Mouse (Mus musculus): ENCODE measurements around the gene Zdhhc23. TPM values are rescaled to one million over a fixed set of nuclear protein-coding genes. Genes with fewer than 3 reads are reported as not detected.

The Zdhhc23 gene
- total and polyA plus RNA-seq, 3 experiments, result 3.8 to 53.3 (median 7.8) TPM

DNA sequence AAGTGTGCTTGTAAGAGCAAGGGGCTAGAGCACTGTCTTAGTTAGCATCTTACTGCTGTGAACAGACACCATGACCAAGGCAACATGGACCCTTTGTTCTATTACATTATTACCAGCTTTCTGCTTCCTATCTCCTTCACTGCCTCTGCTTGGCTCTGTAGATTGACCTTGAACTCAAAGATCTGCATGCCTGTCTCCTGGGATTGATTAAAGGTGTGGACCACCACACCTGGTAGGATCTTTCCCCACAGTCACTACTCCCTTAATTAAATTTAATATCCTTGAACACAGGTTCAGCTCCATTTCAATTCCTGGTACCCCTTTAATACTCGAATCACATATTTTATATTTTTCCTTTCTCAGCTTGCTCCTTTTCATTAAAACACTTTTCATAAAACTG is 53.7 kb downstream of the Zdhhc23 start:
- Histone ChIP-seq H3K79me2 (ENCODE audit: control insufficient read depth, insufficient read depth, low read length, poor library complexity) (no peaks in the 10 kb centered on the region), H3K9me3 (replicated peaks; ENCODE audit: insufficient read depth, low read length) (no peaks in the 10 kb centered on the region), H3K27me3 (ENCODE audit: control insufficient read depth in 1 of 2, insufficient read depth in 2 of 2, low read length in 2 of 2) (no peaks in the 10 kb centered on the region), H3K36me3 (ENCODE audit: control insufficient read depth in 1 of 2, insufficient read depth in 2 of 2, low read length in 2 of 2) (peaks cover 0 to 3% of the 10 kb centered on the region in 2 experiments; a peak in 1 of 4 replicates), H3K27ac (ENCODE audit: control insufficient read depth, low read depth, low read length) (no peak overlapping the region), H3K4me3 (ENCODE audit: control insufficient read depth in 1 of 2, insufficient read depth in 1 of 2, low read depth in 2 of 2, low read length in 2 of 2) (no peak overlapping the region), H3K4me1 (ENCODE audit: control insufficient read depth in 1 of 2, insufficient read depth in 2 of 2, low read length in 2 of 2) (no peaks in the 10 kb centered on the region), H3K9ac (ENCODE audit: control insufficient read depth, low read depth, low read length, poor library complexity, severe bottlenecking) (no peak overlapping the region)
- DNase-seq (ENCODE audit: low read depth, low spot score), result no peak
- no peak for TF ChIP-seq USF1 (IDR thresholded peaks at IDR 0.05; ENCODE audit: low read depth, low read length)
- no peak for TF ChIP-seq NELFE (IDR thresholded peaks at IDR 0.05; ENCODE audit: low read depth, low read length)
- TF ChIP-seq ELF1 (IDR thresholded peaks at IDR 0.05; ENCODE audit: low read depth, low read length), result no peak
- TF ChIP-seq MYB (IDR thresholded peaks at IDR 0.05; ENCODE audit: low read depth, low read length), result no peak
- TF ChIP-seq RAD21 (IDR thresholded peaks at IDR 0.05; ENCODE audit: low read depth, low read length), result no peak
- TF ChIP-seq KAT2A (conservative IDR thresholded peaks at IDR 0.05; ENCODE audit: low read depth, low read length), result no peak
- no peak for TF ChIP-seq TBP (IDR thresholded peaks at IDR 0.05; ENCODE audit: low read depth, low read length)
- no peak for TF ChIP-seq CHD2 (IDR thresholded peaks at IDR 0.05; ENCODE audit: low read length)
- TF ChIP-seq UBTF (IDR thresholded peaks at IDR 0.05; ENCODE audit: borderline replicate concordance, insufficient read depth, low read depth, low read length), result no peak
- TF ChIP-seq GATA1 (IDR thresholded peaks at IDR 0.05; ENCODE audit: low read depth, low read length), result no peak
- TF ChIP-seq TAL1 (IDR thresholded peaks at IDR 0.05; ENCODE audit: low read length), result no peak
- TF ChIP-seq HCFC1 (IDR thresholded peaks at IDR 0.05; ENCODE audit: low read depth, low read length), result no peak

DNA sequence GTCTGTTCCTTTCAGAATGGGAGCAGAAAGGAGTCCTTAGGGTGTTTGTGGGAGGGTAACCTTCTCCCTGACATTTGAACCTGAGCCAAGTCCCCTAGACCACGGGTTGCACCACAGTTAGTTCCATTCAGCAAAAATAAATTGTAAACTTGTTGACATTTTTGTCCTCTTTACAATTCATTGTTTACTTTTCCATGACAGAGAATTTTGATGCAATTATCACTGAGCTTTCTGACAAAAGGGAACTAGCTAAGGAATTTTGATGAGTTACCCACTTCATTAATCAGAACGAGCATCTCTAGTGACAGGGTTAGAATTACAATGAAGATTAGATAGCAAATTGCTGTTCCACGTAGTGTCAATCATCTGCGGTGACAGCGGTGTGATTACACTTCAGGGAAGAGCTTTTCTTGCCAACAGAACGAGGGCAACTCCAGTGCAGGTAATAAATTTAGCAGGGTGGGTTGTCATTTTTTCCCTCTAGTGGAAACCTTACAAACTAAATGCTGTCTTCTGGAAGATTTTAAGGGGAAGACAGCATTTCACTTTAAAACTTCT is 54.5 kb downstream of the Zdhhc23 start:
- Histone ChIP-seq H3K27me3 (ENCODE audit: control insufficient read depth in 1 of 2, insufficient read depth in 2 of 2, low read length in 2 of 2) (no peaks in the 10 kb centered on the region), H3K4me3 (ENCODE audit: control insufficient read depth in 1 of 2, insufficient read depth in 1 of 2, low read depth in 2 of 2, low read length in 2 of 2) (no peak overlapping the region), H3K79me2 (ENCODE audit: control insufficient read depth, insufficient read depth, low read length, poor library complexity) (no peaks in the 10 kb centered on the region), H3K36me3 (ENCODE audit: control insufficient read depth in 1 of 2, insufficient read depth in 2 of 2, low read length in 2 of 2) (peaks cover 0 to 3% of the 10 kb centered on the region in 2 experiments; a peak in 1 of 4 replicates), H3K27ac (ENCODE audit: control insufficient read depth, low read depth, low read length) (no peak overlapping the region), H3K9ac (ENCODE audit: control insufficient read depth, low read depth, low read length, poor library complexity, severe bottlenecking) (no peak overlapping the region), H3K9me3 (replicated peaks; ENCODE audit: insufficient read depth, low read length) (no peaks in the 10 kb centered on the region), H3K4me1 (ENCODE audit: control insufficient read depth in 1 of 2, insufficient read depth in 2 of 2, low read length in 2 of 2) (no peaks in the 10 kb centered on the region)
- no peak for DNase-seq (ENCODE audit: low read depth, low spot score)
- TF ChIP-seq GATA1 (IDR thresholded peaks at IDR 0.05; ENCODE audit: low read depth, low read length) (peak; percentile 27; the same call in 1 of the 2 replicates), MEF2A (IDR thresholded peaks at IDR 0.05; ENCODE audit: extremely low read depth, insufficient replicate concordance, low read depth, low read length, poor library complexity, severe bottlenecking) (no peak)

DNA sequence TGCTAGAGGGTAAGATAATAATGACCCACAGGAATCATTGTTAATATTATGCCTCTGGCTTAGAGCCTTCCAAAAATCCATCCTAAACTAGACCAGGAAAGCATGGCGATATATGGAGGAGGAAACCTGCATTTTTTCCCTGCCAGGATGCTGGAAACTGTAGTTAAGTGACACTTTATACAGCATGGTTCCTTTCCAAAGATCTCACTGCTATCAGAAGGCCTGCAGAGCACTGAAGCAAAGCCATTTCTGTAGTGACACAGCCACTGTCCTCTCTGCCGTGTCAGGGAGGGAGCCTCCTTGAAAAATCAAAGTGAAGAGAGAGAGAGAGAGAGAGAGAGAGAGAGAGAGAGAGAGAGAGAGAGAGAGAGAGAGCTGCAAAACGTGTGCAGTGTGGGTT is 57.0 kb downstream of the Zdhhc23 start:
- no peaks in the 10 kb centered on the region for H3K79me2 ChIP-seq (ENCODE audit: control insufficient read depth, insufficient read depth, low read length, poor library complexity)
- H3K36me3 ChIP-seq (ENCODE audit: control insufficient read depth in 1 of 2, insufficient read depth in 2 of 2, low read length in 2 of 2), result peaks cover 0 to 11% of the 10 kb centered on the region in 2 experiments; a peak in 3 of 4 replicates
- no peak overlapping the region for H3K27ac ChIP-seq (ENCODE audit: control insufficient read depth, low read depth, low read length)
- H3K4me1 ChIP-seq (ENCODE audit: control insufficient read depth in 1 of 2, insufficient read depth in 2 of 2, low read length in 2 of 2), result peaks cover 0 to 7% of the 10 kb centered on the region in 2 experiments; a peak in 2 of 4 replicates
- no peaks in the 10 kb centered on the region for H3K27me3 ChIP-seq (ENCODE audit: control insufficient read depth in 1 of 2, insufficient read depth in 2 of 2, low read length in 2 of 2)
- no peak overlapping the region for H3K9ac ChIP-seq (ENCODE audit: control insufficient read depth, low read depth, low read length, poor library complexity, severe bottlenecking)
- TF ChIP-seq RCOR1 (IDR thresholded peaks at IDR 0.05; ENCODE audit: low read depth, low read length) (no peak), ZNF384 (IDR thresholded peaks at IDR 0.05; ENCODE audit: low read depth, low read length) (no peak), ETS1 (IDR thresholded peaks at IDR 0.05; ENCODE audit: low read depth, low read length) (no peak), E2F4 (IDR thresholded peaks at IDR 0.05; ENCODE audit: borderline replicate concordance, low read depth, low read length) (no peak), USF1 (IDR thresholded peaks at IDR 0.05; ENCODE audit: low read depth, low read length) (no peak), ELF1 (IDR thresholded peaks at IDR 0.05; ENCODE audit: low read depth, low read length) (no peak), CHD2 (IDR thresholded peaks at IDR 0.05; ENCODE audit: low read length) (no peak), TBP (IDR thresholded peaks at IDR 0.05; ENCODE audit: low read depth, low read length) (no peak), USF2 (IDR thresholded peaks at IDR 0.05; ENCODE audit: borderline replicate concordance in 1 of 2, insufficient read depth in 1 of 2, low read depth in 1 of 2, low read length in 2 of 2) (no peak), POLR2AphosphoS5 (IDR thresholded peaks at IDR 0.05; ENCODE audit: borderline replicate concordance, low read depth, low read length) (no peak), TAL1 (IDR thresholded peaks at IDR 0.05; ENCODE audit: low read length) (no peak), MYC (IDR thresholded peaks at IDR 0.05; ENCODE audit: low read depth, low read length) (no peak), SIN3A (IDR thresholded peaks at IDR 0.05; ENCODE audit: low read length) (no peak), BHLHE40 (IDR thresholded peaks at IDR 0.05; ENCODE audit: borderline replicate concordance, low read depth, low read length) (no peak), RAD21 (IDR thresholded peaks at IDR 0.05; ENCODE audit: low read depth, low read length) (no peak), CHD1 (IDR thresholded peaks at IDR 0.05; ENCODE audit: low read depth, low read length) (no peak), NELFE (IDR thresholded peaks at IDR 0.05; ENCODE audit: low read depth, low read length) (no peak), ZMIZ1 (IDR thresholded peaks at IDR 0.05; ENCODE audit: low read depth, low read length) (no peak)
- no peaks in the 10 kb centered on the region for H3K9me3 ChIP-seq (replicated peaks; ENCODE audit: insufficient read depth, low read length)
- DNase-seq (ENCODE audit: low read depth, low spot score), result no peak
- H3K4me3 ChIP-seq (ENCODE audit: control insufficient read depth in 1 of 2, insufficient read depth in 1 of 2, low read depth in 2 of 2, low read length in 2 of 2), result no peak overlapping the region
